Mouse (Mus musculus) ES-E14 (cell line): ENCODE measurements around the gene Kif5c. TPM values are rescaled to one million over a fixed set of nuclear protein-coding genes. Genes with fewer than 3 reads are reported as not detected.

ENCODE experiments used
- DNase-seq: peaks from one replicate; pipeline ENCODE4 v3.0.0-alpha.2; 2013; ENCODE audit warnings: low read depth, low spot score
- H3K27ac ChIP-seq: 2 replicates; pipeline ENCODE4 v1.5.1; 2012; ENCODE audit warnings: low read depth, mild to moderate bottlenecking, low read length, moderate library complexity, mixed read lengths; ENCODE audit not compliant: poor library complexity, insufficient read depth, severe bottlenecking
- H3K36me3 ChIP-seq: 2 replicates; pipeline ENCODE4 v1.6.1; 2012; ENCODE audit warnings: mild to moderate bottlenecking, low read length, moderate library complexity, mixed read lengths; ENCODE audit not compliant: control insufficient read depth, poor library complexity, insufficient read depth, severe bottlenecking
- H3K4me1 ChIP-seq, 2 experiments: fragments of 150-350 bp in 1 of 2; sonication (generic) in 1 of 2; 2 replicates each; pipeline ENCODE4 v1.6.1; 2012; ENCODE audit warnings: low read length in 2 of 2, mild to moderate bottlenecking in 1 of 2, mixed read lengths in 1 of 2; ENCODE audit not compliant: control insufficient read depth in 2 of 2, insufficient read depth in 2 of 2, poor library complexity in 1 of 2
- H3K4me3 ChIP-seq, 2 experiments: fragments of 150-350 bp in 1 of 2; sonication (generic) in 1 of 2; 2 replicates each; pipeline ENCODE4 v1.5.1; 2012; ENCODE audit warnings: low read length in 2 of 2, low read depth in 1 of 2, mild to moderate bottlenecking in 1 of 2, mixed read lengths in 1 of 2; ENCODE audit not compliant: insufficient read depth in 1 of 2, poor library complexity in 1 of 2, severe bottlenecking in 1 of 2
- H3K9ac ChIP-seq: 2 replicates; pipeline ENCODE4 v1.6.1; 2012; ENCODE audit warnings: low read depth, mild to moderate bottlenecking, low read length, mixed read lengths; ENCODE audit not compliant: poor library complexity, insufficient read depth, severe bottlenecking
- H3K9me3 ChIP-seq: fragments of 150-350 bp; sonication (generic); 2 replicates; pipeline ENCODE4 v1.6.1; 2012; ENCODE audit warnings: low read depth, mild to moderate bottlenecking, low read length; ENCODE audit not compliant: control insufficient read depth, insufficient read depth
- CHD2 ChIP-seq: IDR thresholded peaks from 2 replicates; pipeline ENCODE4 v1.6.1; 2014; ENCODE audit warnings: mild to moderate bottlenecking, low read depth, low read length, inconsistent platforms
- HCFC1 ChIP-seq: IDR thresholded peaks from 2 replicates; pipeline ENCODE4 v1.6.1; 2012; ENCODE audit warnings: low read length, inconsistent platforms, borderline replicate concordance; ENCODE audit not compliant: insufficient read depth
- MAFK ChIP-seq: IDR thresholded peaks from 2 replicates; pipeline ENCODE4 v1.6.1; 2014; ENCODE audit warnings: mild to moderate bottlenecking, low read depth, low read length, inconsistent platforms; ENCODE audit not compliant: insufficient read depth
- ZC3H11A ChIP-seq: IDR thresholded peaks from 2 replicates; pipeline ENCODE4 v1.6.1; 2012; ENCODE audit warnings: low read depth, mild to moderate bottlenecking, inconsistent platforms, low read length, borderline replicate concordance
- ZNF384 ChIP-seq: IDR thresholded peaks from 2 replicates; pipeline ENCODE4 v1.6.1; 2012; ENCODE audit warnings: low read depth, low read length, inconsistent platforms
- in situ Hi-C, 2 experiments: fragments of 600-800 bp; cut with MboI; formaldehyde crosslinking; loops; one replicate each; pipeline ENCODE4 v1.15.1; 2025; ENCODE audit warnings: low sequenced_read_pairs in 2 of 2, inconsistent platforms in 1 of 2; ENCODE audit not compliant: unreplicated experiment in 2 of 2
- total RNA-seq: library from RNA; depleted of rRNA; stranded (reverse); fragments of 300-350 nt; gene quantifications from 2 replicates; pipeline ENCODE4 v1.2.3, GENCODE M21; 2012

The Kif5c gene
- total RNA-seq, 1 experiment, result 34.2 TPM

DNA sequence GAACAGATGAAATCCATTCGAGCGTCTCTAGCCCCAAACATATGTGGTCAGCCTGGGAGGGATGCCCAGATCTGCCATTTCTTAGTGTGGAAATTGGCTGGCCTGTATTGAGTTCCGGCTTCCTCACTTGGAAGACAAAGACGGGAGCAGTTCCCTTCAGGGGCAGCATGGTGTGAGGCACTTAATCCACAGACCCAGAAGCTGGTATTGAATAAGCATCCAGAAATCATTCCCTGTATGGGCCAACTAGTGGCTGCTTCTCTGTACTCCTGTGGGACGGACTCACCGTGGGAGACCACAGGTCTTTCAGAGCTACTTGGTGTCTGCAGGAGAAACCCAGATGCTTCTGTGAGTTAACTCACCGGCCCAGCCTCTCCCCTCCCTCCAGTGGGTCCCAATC, 8.5 kb downstream of the Kif5c start:
- H3K4me1 ChIP-seq, result no peaks in the 10 kb centered on the region
- TF ChIP-seq HCFC1, result no peak
- no peak for TF ChIP-seq ZNF384
- no peak for TF ChIP-seq CHD2
- no peak for TF ChIP-seq ZC3H11A
- TF ChIP-seq MAFK, result no peak
- DNase-seq, result no peak
- no peaks in the 10 kb centered on the region for H3K36me3 ChIP-seq
- H3K9me3 ChIP-seq, result no peaks in the 10 kb centered on the region
- H3K9ac ChIP-seq, result no peak overlapping the region
- in situ Hi-C loops, result no loop called here
- no peak overlapping the region for H3K4me3 ChIP-seq
- no peak overlapping the region for H3K27ac ChIP-seq

- Histone ChIP-seq H3K36me3 (no peaks in the 10 kb centered on the region), H3K9ac (no peak overlapping the region), H3K27ac (no peak overlapping the region), H3K4me3 (no peak overlapping the region), H3K9me3 (no peaks in the 10 kb centered on the region), H3K4me1 (peaks cover 0 to 1% of the 10 kb centered on the region in 2 experiments; a peak in 1 of 4 replicates)
- DNase-seq, result no peak
- TF ChIP-seq HCFC1 (no peak), MAFK (no peak)
- in situ Hi-C loops, result no loop called here
Measured at GRCm38 (mm10) chr2:49628094-49628705, 9.1 kb downstream of the Kif5c start.

DNA sequence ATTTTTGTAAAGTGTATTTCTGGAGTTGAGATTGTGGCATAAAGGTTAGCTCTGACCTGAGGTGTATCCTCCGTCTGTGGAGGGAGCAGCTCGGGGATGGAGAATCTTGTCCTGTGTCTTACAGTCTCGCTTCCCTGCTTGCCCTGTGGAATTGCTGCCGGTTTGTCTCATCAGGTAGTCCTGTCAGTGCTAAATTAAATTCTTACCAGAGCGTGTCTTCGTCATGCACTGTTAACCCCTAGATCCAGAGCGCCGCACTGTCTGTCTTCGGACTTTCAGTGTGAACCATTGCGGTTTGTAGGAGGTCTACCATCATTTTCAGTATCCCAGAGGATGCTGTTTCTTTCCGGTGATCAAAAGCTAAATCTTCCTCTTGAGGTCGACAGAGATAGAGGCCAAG, 10.1 kb downstream of the Kif5c start:
- H3K36me3 ChIP-seq, result no peaks in the 10 kb centered on the region
- no peak overlapping the region for H3K27ac ChIP-seq
- TF ChIP-seq ZC3H11A (no peak), ZNF384 (no peak), HCFC1 (no peak), MAFK (no peak)
- no peaks in the 10 kb centered on the region for H3K9me3 ChIP-seq
- in situ Hi-C loops, result no loop called here
- DNase-seq, result no peak
- no peak overlapping the region for H3K4me3 ChIP-seq
- H3K4me1 ChIP-seq, result peaks cover 0 to 3% of the 10 kb centered on the region in 2 experiments; a peak in 1 of 4 replicates
- H3K9ac ChIP-seq, result no peak overlapping the region

- no peak overlapping the region for H3K27ac ChIP-seq
- in situ Hi-C loops, result no loop called here
Measured at GRCm38 (mm10) chr2:49630636-49631035, 11.5 kb downstream of the Kif5c start.

DNA sequence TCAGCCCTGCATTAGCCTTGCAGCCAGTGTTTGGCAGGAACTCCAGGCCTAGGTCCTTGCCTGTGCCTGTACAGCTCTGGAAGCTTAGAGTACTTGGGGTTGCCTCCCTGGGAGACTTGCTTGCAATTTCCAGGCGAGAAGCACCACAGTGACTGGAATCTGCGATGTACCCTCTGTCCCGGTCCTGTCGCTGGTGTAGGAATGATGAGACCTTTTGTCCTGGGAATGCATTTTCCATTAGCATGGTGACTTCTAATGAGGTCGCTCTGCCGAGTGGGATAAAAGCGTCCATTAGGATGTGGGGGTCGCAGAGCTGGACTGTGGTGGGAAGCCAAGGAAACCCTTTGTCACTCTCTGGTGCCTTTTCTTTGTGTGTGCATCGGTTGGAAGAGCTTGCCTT, 14.1 kb downstream of the Kif5c start:
- no peak for DNase-seq
- no peak overlapping the region for H3K27ac ChIP-seq
- H3K36me3 ChIP-seq, result no peaks in the 10 kb centered on the region
- no peaks in the 10 kb centered on the region for H3K9me3 ChIP-seq
- in situ Hi-C loops, result no loop called here
- no peak overlapping the region for H3K9ac ChIP-seq
- no peak overlapping the region for H3K4me3 ChIP-seq
- TF ChIP-seq ZNF384 (no peak), ZC3H11A (no peak), CHD2 (no peak), MAFK (no peak), HCFC1 (no peak)
- peaks cover 0 to 3% of the 10 kb centered on the region in 2 experiments; a peak in 1 of 4 replicates for H3K4me1 ChIP-seq

More at GRCm38 (mm10) chr2:49630636-49631035, 11.5 kb downstream of the Kif5c start:
- peaks cover 0 to 3% of the 10 kb centered on the region in 2 experiments; a peak in 1 of 4 replicates for H3K4me1 ChIP-seq
- H3K9ac ChIP-seq, result no peak overlapping the region
- H3K4me3 ChIP-seq, result no peak overlapping the region
- no peaks in the 10 kb centered on the region for H3K36me3 ChIP-seq
- no peak for TF ChIP-seq HCFC1
- TF ChIP-seq ZNF384, result no peak
- no peak for TF ChIP-seq MAFK
- no peak for TF ChIP-seq ZC3H11A
- TF ChIP-seq CHD2, result no peak
- no peak for DNase-seq
- H3K9me3 ChIP-seq, result no peaks in the 10 kb centered on the region
